Mouse (Mus musculus) urinary bladder, postnatal 14 days (tissue): ENCODE measurements around the gene Xbp1.
"Not testable (repeated sequence)": the region's sequence is repeated elsewhere in the genome, so short reads cannot be mapped to it uniquely, and the experiment has no call there.

Experiments
- DNase-seq: peaks from one replicate; pipeline ENCODE4 v3.0.0; 2021; ENCODE audit warnings: low spot score

Xbp1 gene

DNA sequence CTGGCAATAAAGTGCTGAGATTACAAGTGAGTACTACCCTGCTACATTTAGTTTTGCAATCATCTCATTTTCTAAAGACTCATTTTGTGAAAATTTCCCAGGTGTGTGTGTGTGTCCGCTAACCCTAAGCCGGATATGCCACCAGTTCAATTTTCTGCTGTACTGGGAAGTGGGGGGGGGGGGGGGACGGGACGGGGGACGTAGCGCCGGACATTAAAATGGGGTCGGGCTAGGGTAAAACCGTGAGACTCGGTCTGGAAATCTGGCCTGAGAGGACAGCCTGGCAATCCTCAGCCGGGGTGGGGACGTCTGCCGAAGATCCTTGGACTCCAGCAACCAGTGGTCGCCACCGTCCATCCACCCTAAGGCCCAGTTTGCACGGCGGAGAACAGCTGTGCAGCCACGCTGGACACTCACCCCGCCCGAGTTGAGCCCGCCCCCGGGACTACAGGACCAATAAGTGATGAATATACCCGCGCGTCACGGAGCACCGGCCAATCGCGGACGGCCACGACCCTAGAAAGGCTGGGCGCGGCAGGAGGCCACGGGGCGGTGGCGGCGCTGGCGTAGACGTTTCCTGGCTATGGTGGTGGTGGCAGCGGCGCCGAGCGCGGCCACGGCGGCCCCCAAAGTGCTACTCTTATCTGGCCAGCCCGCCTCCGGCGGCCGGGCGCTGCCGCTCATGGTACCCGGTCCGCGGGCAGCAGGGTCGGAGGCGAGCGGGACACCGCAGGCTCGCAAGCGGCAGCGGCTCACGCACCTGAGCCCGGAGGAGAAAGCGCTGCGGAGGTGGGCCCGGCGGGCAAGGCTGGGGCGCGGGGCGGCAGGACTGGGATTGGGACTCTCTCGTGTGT is at the start of gene Xbp1:
Gene Xbp1, plus strand, starts transcription at position 248 of the 854 bp plus-strand sequence.
- peak; percentile 99 for DNase-seq

DNA sequence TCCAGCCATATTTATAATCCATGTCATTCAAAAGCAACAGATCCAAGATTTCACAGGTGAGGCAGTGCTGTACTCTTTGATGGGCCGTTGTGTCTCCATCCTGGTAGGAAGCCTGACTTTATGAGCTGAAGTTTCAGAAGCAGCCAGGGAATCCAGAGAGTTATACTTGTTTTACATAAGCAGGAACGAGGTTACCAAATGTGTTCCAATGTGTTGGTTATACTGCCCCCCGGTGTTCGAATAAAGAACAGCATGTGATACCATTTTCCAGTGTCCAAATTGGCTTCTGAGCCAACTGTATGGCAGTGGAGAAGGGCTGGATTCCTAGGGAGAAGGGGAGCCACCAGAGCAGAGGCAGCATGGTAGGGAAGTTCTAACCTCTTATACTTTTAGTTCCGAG is 46.3 kb upstream of the Xbp1 start:
- DNase-seq: peak; percentile 65

GRCm38 (mm10) chr11:5475556-5476118 is 44.8 kb upstream of the Xbp1 start:
- DNase-seq: not testable (repeated sequence)

- DNase-seq: no peak
Measured at GRCm38 (mm10) chr11:5476806-5477205, 43.7 kb upstream of the Xbp1 start.

- no peak for DNase-seq
Measured at GRCm38 (mm10) chr11:5478193-5478592, 42.3 kb upstream of the Xbp1 start.

DNA sequence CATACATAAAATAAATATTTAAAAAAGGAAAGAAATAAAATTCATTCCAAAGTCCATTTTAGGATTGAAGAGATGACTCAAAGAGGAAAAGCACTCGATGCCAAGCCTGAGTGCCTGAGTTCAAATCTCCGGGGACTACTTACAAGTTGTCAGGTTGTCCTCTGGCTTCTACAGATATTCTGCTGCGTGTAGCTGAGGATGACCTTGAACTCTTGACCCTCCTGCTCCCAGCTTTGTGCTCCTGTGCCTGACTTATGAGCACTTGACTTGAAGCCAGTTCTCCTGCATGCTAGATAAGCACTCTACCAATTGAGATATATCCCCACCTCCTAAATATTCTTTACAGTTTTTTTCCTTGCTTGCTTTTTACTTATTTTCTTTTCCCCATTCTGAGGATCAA is 41.6 kb upstream of the Xbp1 start:
- no peak for DNase-seq

GRCm38 (mm10) chr11:5482581-5482980 is 37.9 kb upstream of the Xbp1 start:
- DNase-seq: no peak

- DNase-seq: peak; percentile 86
Measured at GRCm38 (mm10) chr11:5485193-5486011, 35.1 kb upstream of the Xbp1 start.

DNA sequence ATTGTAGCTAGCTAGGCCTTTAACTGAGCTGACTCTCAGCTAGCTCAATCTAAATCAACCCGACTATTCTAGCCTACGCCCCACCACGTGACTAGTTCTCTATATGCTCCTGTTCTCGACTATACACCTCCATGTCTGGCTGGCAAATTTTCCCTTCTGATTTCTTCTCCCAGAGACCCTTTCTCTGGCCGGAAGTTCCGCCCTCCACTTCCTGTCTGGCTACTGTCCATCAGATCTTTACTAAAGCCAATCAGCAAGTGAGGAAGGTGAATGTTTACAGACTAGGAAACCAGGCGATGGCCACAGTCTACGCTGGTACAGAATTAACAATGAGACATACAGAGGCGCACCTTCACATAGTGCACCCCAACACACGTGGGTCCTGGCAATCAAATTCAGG is 31.0 kb upstream of the Xbp1 start:
- not testable (repeated sequence) for DNase-seq

- DNase-seq: no peak
Measured at GRCm38 (mm10) chr11:5490989-5491656, 29.3 kb upstream of the Xbp1 start.

GRCm38 (mm10) chr11:5491912-5492311 is 28.5 kb upstream of the Xbp1 start:
- no peak for DNase-seq

DNA sequence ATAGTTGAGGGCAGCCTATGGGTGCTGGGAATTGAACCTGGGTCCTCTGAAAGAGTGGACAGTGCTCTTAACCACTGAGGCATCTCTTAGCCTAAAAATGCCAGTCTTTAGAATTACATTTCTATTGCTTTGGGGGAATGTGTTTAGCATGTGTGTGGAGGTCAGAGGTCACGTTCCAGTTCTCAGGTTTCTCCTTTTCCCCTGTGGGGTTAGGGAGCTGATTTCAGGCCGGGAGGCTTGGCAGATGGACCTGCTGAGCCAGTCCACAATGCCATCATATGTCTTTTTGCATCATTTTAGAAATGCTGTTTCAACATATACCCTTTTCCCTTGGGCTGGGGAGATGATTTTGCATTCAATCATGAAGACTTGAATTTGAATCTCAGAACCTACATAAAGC is 26.6 kb upstream of the Xbp1 start:
- DNase-seq: no peak

DNA sequence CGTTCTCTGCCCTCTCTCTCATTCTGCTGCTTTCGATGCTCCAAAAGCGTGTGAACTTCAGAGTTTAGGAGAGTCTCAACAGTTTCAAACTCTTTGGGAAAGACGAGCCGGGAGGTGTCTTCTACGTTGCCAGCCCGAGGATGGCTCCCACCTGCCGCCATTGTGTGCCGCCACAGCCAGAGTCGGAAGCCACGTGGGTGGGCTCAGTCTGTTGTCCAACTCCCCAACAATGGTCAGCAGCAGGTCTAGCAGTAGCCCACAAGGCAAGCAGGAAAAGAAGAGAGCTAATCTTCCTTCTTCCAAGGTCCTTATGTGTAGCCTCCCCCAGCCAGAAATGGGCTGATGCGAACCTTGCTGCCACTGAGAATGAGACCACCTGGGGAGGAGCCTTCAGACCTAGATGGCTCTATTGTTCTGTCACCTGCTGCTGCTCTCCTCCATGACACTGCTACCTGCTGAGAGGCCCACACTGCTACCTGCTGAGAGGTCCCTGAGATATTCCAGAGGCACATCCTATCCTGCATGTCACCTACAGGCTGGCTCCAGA is 25.1 kb upstream of the Xbp1 start:
- DNase-seq: no peak

DNA sequence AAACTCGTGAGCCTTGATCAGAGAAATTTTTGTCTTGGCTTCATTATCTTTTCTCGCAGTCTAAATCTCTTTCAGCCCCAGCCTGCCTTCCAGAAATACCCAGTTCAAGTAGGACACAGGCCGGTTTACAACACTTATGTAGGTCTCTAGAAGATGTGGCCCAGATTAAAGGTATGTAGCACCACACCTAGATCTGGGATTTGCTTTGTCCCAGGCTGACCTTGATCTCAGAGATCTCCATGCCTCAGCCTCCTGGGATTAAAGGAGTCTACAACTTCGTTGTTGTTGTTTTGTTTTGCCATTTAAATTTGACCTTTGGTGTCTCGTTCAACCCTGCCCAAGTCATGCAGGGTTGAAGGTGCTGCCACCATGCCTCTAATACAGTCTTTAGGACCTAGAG is 24.6 kb upstream of the Xbp1 start:
- DNase-seq: no peak

- DNase-seq: no peak
Measured at GRCm38 (mm10) chr11:5496559-5497248, 23.8 kb upstream of the Xbp1 start.

DNA sequence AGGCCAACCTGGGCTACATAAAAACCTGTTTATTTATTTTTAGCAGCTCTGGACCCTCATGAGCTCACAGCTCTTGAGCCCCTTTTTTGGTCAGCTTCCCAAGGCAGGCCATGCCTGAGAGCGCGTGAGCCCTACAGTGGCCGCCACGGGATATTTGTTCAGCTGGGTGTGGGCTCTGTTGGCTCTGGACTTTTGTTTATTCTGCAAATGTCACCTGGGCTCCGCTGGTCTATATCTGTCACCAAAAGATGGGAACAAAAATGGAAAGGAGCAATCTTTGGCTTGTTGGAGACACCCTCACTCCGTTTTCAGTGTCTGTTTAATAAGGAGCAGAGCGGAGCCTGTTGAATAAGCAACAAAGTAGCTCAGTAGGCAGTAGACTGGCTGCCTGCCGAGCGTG is 22.0 kb upstream of the Xbp1 start:
- no peak for DNase-seq

DNA sequence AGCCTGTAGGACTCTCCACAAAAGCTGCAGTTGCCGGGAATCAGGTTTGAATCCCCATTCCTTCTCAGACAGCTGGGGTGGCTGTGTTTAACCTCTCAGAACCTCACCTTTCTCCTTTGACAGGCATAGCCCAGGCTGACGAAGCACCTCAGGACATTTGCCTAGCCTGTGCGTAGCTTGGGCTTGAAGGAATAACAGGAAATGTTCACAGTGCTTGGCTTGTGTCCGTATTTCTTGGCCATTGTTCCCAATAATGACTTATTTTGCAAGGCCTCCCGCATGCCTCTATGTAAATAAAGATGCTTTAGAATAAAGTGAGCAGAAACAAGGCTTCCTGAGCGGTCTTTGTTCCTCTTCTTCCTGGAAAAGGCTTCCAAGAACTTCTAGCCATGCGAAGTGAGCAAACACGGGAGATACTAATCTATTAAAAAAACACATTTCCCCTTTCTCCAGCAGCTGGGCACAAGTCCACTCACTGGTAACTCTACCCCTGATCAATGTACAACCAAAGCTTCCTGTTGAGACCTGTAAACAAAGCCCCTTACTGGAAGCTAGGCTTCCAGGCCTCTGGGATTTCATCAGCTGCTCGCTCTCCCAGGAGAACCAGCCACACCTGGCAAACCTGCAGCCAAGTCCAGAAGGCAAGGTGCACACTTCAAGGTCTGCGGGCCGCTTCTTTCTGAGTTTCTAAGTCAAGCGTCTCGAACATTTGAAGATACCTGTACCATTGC is 21.4 kb upstream of the Xbp1 start:
- no peak for DNase-seq

- DNase-seq: no peak
Measured at GRCm38 (mm10) chr11:5499961-5500644, 20.4 kb upstream of the Xbp1 start.

DNA sequence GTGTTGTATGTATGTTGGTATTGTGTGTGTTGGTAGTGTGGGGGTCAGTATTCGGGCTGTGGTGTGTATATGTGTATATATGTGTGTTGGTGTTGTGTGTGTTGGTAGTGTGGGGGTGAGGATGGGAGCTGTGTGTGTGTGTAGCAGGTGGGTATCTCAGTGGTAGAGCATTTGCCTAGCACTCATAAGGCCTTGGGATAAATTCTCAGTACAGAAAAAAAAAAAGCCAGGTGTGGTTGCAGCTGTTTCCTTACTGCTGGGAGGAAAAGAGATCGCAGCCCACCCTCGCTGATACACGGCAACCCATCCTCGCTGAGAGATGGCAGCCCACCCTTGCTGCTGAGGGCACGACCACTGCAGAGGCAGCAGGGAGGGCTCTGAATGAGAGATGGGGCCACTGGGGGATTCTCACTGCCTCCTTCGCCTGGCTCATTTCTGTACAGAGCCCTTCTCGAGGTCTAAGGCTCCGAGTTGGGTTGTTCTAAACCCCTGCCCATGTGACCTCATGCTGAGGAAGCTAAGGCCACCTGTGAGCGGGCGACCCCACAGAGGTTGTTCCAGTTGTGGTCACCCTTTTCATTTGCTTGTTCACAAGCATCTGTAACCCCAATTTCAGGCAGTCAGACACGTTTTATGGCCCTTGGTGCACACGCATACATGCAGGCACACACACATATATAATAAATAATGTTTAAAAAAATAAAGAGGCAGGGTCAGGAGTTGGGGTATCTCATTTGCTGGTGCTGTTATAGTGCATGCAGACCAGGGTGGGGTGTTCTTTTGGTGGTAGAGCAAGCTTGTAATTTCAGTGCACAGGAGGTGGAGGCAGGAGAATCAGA is 19.3 kb upstream of the Xbp1 start:
- no peak for DNase-seq
